ENCODE assay signal across 8 mouse cellular contexts in genomic region chr2:93190771-93191487, GRCm38 (mm10). TPM values are rescaled to one million over a fixed set of nuclear protein-coding genes. Genes with fewer than 3 reads are reported as not detected.
A peak's percentile ranks its signal among the peaks of the same experiment; 100 is the strongest.
DNase-seq lines count a peak whose midpoint lies in the region; ATAC-seq and TF ChIP-seq lines count a peak whose summit lies in the region.

No protein-coding gene starts in this region.

- TF ChIP-seq POLR2A in liver, adult 2 months (IDR thresholded peaks at IDR 0.05; ENCODE audit: extremely low read depth, insufficient read depth, low read length), result no peak

- H3K4me2 ChIP-seq in liver, embryonic 11.5 days, result no peak overlapping the region
- peak overlapping the region; percentile 74 for H3K4me2 ChIP-seq in hindbrain, embryonic 12.5 days (replicated peaks)

- no peaks in the 10 kb centered on the region for H3K9me3 ChIP-seq in liver, embryonic 11.5 days (ENCODE audit: control insufficient read depth, low read length)
- no peaks in the 10 kb centered on the region for H3K9me3 ChIP-seq in hindbrain, embryonic 12.5 days (replicated peaks)

- H3K27ac ChIP-seq in liver, adult 2 months (replicated peaks; ENCODE audit: insufficient read depth, low read depth, low read length), result no peak overlapping the region
- no peak overlapping the region for H3K27ac ChIP-seq in liver, embryonic 11.5 days (ENCODE audit: low read depth, low read length)
- peak overlapping the region; percentile 95 for H3K27ac ChIP-seq in hindbrain, embryonic 12.5 days

- no peak overlapping the region for H3K4me3 ChIP-seq in liver, adult 2 months (ENCODE audit: insufficient read depth, low read depth, low read length)
- H3K4me3 ChIP-seq in liver, embryonic 11.5 days (ENCODE audit: low read depth, low read length), result no peak overlapping the region
- peak overlapping the region; percentile 93 for H3K4me3 ChIP-seq in hindbrain, embryonic 12.5 days

- H3K4me1 ChIP-seq in liver, adult 2 months (ENCODE audit: control insufficient read depth, insufficient read depth, low read length), result no peaks in the 10 kb centered on the region
- H3K4me1 ChIP-seq in liver, embryonic 11.5 days (replicated peaks; ENCODE audit: control insufficient read depth, insufficient read depth, low read length), result peaks cover 13% of the 10 kb centered on the region
- peaks cover 76% of the 10 kb centered on the region for H3K4me1 ChIP-seq in hindbrain, embryonic 12.5 days

- no peak for ATAC-seq in liver, embryonic 11.5 days (replicated peaks; ENCODE audit: low FRiP score)
- no peak for ATAC-seq in hindbrain, embryonic 12.5 days (ENCODE audit: low FRiP score)
- peak; percentile 20; the same call in 1 of the 2 replicates for ATAC-seq in neutrophil, adult 5-6 weeks (ENCODE audit: extremely low read depth, insufficient number of reproducible peaks, low FRiP score, poor library complexity, severe bottlenecking)

- peak; percentile 27 for DNase-seq in liver, adult 2 months (ENCODE audit: extremely low read depth, low read depth, low spot score)
- no peak for DNase-seq in liver, embryonic 11.5 days (ENCODE audit: low spot score)
- peak; percentile 83 for DNase-seq in adrenal gland, postnatal 10 days
- DNase-seq in urinary bladder, postnatal 36 days (ENCODE audit: low spot score in 2 of 2), result no peak
- no peak for DNase-seq in cerebellum, postnatal 4 days (ENCODE audit: low spot score in 2 of 2)
- no peak for DNase-seq in urinary bladder, postnatal 14 days (ENCODE audit: low spot score)

- no peaks in the 10 kb centered on the region for H3K36me3 ChIP-seq in liver, adult 2 months (ENCODE audit: control insufficient read depth, insufficient read depth, low read length)
- H3K36me3 ChIP-seq in liver, embryonic 11.5 days (ENCODE audit: control insufficient read depth, insufficient read depth, low read length), result no peaks in the 10 kb centered on the region
- peaks cover 5% of the 10 kb centered on the region; the same call in 1 of the 2 replicates for H3K36me3 ChIP-seq in hindbrain, embryonic 12.5 days

- TF ChIP-seq CTCF in liver, adult 2 months (IDR thresholded peaks at IDR 0.05; ENCODE audit: low read depth, low read length), result no peak

- no peak overlapping the region for H3K9ac ChIP-seq in liver, adult 2 months (ENCODE audit: low read depth, low read length)
- H3K9ac ChIP-seq in liver, embryonic 11.5 days (ENCODE audit: low read depth, low read length), result no peak overlapping the region
- H3K9ac ChIP-seq in hindbrain, embryonic 12.5 days, result peak overlapping the region; percentile 48

- no peaks in the 10 kb centered on the region for H3K79me2 ChIP-seq in liver, adult 2 months (ENCODE audit: control insufficient read depth, insufficient read depth, low read length)

- 18% methylated on average over 9 of the region's 9 CpGs for WGBS in liver, adult 2 months
- WGBS in liver, embryonic 11.5 days, result 25% methylated on average over 9 of the region's 9 CpGs
- WGBS in hindbrain, embryonic 12.5 days, result 1% methylated on average over 9 of the region's 9 CpGs

- H3K27me3 ChIP-seq in liver, adult 2 months (ENCODE audit: control insufficient read depth, insufficient read depth, low read length), result peaks cover 5% of the 10 kb centered on the region
- H3K27me3 ChIP-seq in liver, embryonic 11.5 days (replicated peaks; ENCODE audit: control insufficient read depth, insufficient read depth, low read length), result peaks cover 47% of the 10 kb centered on the region
- H3K27me3 ChIP-seq in hindbrain, embryonic 12.5 days, result 0 out of 2 replicates have a peak, but pooled peaks cover 2% of the 10 kb centered on the region

RNA-seq across cellular contexts. Expression of gene Trp53i11, which starts 3.6 kb away (rescaled TPM):
- total RNA-seq in liver, adult 2 months (2014; rRNA removed), result 1.9 and 5.0 TPM in 2 replicates
- polyA plus RNA-seq in liver, adult 2 months (2012; rRNA removed), result 7.1 and 9.1 TPM in 2 replicates
- 10.5 and 14.0 TPM in 2 replicates for polyA plus RNA-seq in liver, embryonic 11.5 days (2014; fragmentation: Nextera tagmentation; extraction: Ambion mirVana)
- 10 to 100 TPM; 87.9 to 89.8 TPM for total RNA-seq in adrenal gland, postnatal 10 days (2021)
- 142 and 180 TPM in 2 replicates for polyA plus RNA-seq in hindbrain, embryonic 12.5 days (2016; fragmentation: Nextera tagmentation; extraction: Ambion mirVana)
- total RNA-seq in neutrophil, adult 5-6 weeks (2017), result 117 and 132 TPM in 2 replicates

Comparison
In these comparisons a context has a peak if more than half of its experiments do, and no peak if none do; other contexts are left out.
1. DNase-seq: peak in liver, adult 2 months (single experiment) and adrenal gland, postnatal 10 days (single experiment); none in liver, embryonic 11.5 days (single experiment), urinary bladder, postnatal 36 days (0 of 2), cerebellum, postnatal 4 days (0 of 2) and urinary bladder, postnatal 14 days (single experiment).
2. RNA of gene Trp53i11, which starts 3.6 kb away (total RNA-seq): 117 to 132 TPM in neutrophil, adult 5-6 weeks and 87.9 to 89.8 TPM in adrenal gland, postnatal 10 days; 1.9 to 5.0 TPM in liver, adult 2 months; every median in the first group is over 10 times any median in the second.